Mouse (Mus musculus) frontal cortex, postnatal 14 days (tissue): ENCODE results near the gene Sart1.
A peak's percentile ranks its signal among the peaks of the same experiment; 100 is the strongest.
"Not testable (repeated sequence)": the region's sequence is repeated elsewhere in the genome, so short reads cannot be mapped to it uniquely, and the experiment has no call there.

ENCODE experiments used
- DNase-seq, 2 experiments: peaks; one replicate each; pipeline ENCODE4 v3.0.0; 2022; ENCODE audit warnings: low spot score in 2 of 2

Gene Sart1

DNA sequence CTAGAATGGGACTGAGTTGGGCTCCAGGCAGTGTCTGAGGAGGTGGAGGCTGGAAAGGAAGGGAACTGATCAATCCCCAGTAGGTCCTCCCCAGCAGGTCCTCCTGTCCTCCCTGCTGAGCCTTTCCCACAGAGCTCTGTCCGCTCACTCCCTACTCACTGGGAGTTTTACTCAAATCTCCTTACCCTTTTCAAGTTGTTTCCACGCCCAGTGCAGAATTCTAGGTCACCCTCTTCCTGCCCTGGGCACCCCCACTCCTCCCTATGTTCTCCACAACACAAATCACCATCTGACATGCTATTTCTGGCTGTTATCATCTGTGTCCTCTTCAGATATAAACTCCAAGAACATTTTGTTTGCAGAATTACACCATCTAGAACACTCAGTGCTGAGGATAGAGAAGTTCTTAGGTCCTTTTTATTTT is 26.0 kb upstream of the Sart1 start:
- no peak for DNase-seq

DNA sequence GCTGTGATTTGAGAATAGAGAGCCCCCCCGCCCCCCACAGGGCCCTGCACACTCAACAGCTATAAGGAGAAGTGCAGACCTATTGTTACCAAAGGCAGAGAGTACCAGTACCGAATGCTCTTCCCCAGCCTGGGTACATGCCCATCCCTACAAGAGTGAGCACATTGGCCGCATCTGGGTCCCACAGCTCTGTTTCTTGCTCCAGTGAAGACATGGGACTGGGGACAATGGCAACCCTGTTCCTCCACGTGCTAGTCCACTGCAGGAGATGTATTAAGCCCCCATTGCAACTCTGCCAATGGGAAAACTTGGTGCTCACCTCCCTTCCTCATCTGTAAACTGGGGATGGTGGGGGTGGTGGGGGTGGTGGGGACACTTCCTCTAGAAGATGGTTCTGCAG is 25.3 kb upstream of the Sart1 start:
- DNase-seq = no peak

DNA sequence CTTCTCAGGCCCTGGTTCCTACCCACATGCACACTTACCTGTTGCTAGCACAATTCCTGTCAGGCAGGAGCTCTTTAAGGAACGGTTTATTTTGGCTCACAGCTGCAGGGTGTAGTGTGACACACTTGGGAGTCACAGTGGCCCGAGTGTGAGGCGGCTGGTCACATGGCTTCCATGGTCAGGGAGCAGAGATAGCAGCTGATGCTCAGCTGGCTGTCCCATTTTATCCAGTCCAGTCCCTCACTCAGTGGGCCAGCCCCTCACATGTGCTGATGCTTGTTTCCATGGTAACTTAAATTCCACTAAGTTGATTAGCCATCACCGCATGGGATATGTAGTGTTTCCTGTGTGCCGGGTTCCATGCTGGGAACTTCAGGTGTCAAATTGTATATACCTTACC is 23.5 kb upstream of the Sart1 start:
- no peak for DNase-seq

DNA sequence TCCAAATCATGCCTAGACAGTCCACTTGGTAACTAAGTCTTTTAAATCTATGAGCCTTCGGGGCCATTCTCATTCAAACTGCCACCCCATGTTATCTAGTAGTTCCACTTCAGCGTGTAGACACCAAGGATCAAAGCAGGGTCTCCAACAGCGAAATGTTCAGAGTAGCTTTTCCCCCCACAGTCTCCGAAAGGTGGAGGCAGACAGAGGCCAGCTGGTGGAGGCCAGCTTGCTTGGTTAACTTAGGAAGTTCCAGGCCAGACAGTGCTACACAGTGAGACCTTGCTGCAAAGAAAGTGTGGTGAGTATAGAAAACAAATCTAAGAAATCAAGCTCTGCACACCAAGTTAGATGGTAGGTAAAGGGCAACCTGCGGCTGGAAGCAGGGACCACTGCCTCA is 22.1 kb upstream of the Sart1 start:
- no peak for DNase-seq

DNA sequence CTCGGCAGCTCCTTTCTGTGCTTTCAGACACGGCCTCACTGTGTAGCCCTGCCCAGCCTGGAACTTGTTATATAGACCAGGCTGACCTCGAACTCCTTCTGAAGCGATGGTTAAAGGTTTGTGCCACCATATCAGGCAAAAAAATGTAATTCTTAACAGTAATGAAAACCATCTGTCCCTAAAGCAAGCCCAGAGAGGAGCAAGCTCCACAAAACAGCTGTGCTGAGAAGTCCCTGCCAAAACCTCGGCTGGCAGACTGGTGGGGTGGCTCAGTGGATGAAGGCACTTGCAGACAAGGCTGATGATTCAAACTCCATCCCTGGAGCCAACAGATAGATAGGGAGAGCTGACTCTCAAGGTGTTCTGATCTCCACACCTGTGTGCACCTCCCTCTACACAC is 20.6 kb upstream of the Sart1 start:
- DNase-seq = no peak

DNA sequence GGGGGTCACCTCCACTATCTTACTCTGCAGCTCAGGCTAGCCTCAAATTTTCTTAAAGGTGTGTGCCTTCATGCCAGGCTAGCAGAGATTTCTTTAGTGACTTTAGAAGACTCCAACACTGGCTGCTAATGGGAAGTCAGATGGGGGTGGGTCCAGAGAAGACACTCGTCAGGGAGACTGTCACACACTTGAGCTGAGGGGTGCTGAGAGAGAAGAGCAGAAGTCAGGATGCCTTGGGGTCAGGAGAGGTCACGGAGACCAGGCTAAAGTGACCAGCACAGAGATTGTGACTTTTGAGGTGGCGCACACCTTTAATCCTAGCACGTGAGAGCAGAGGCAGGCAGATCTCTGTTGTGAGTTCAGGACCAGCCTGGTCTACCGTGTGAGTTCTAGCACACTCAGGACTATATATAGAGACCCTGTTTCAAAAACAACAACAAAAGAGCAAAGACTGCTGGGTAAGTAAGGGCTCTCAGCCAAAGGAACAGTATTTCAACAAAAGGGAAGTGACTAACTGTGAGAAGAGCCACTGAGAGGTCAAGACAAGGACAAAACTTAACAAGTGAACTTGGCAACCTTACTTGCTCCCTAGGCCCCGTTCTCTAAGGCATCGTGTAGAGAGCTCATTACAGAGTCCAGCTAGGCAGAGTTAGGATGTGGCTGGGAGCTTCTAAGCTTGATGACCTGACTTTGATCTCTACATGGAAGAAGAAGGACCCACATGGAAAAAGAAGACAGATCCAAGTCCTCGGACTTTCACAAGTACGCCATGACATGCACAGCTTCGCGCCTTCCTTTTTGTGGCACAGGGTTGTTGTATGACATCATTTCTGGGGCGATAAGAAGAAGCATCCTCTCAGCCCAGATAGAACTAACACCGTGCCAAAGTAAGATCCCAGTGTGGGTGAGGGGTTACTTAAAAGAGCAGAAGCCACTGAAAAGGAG is 19.8 kb upstream of the Sart1 start:
- DNase-seq = no peak

DNA sequence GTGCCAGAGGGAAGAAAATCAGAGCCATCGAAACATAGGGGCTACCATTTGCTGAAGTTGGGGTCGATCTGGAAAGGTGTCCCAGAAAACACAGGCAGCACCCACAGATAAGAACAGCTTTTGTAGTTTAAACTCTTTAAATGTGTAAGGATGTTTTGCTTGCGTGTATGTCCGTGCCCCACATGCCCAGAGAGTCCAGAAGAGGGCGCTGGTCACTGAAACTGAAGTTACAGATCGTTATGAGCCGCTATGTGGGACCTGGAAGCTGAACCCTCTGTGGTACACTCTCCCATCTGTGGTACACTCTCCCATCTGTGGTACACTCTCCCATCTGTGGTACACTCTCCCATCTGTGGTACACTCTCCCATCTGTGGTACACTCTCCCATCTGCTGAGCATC is 18.6 kb upstream of the Sart1 start:
- peak in 1 of 2 experiments; percentile 29 for DNase-seq

DNA sequence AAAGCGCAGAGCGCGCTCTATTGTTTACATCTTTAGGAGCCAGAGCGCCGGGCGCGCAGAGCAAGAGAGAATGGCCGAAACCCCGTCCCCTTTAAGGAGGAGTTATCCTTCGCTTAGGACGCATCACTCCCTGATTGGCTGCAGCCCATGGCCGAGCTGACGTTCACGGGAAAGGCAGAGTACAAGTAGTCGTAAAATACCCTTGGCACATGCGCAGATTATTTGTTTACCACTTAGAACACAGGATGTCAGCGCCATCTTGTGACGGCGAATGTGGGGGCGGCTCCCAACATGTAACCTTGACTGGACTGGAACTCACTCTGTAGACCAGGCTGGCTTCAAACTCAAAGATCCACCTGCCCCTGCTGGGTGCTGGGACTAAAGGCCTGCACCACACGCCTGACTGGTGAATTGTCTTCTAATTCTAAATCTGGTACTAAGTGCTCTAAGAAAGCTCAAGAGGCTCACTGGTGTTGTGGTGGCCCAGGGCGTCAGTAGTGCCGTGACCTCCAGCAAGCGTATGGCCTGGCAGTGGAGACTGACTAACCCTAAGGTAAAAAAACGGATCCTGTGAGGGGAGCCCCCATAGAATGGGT is 18.1 kb upstream of the Sart1 start:
- not testable (repeated sequence) for DNase-seq

DNA sequence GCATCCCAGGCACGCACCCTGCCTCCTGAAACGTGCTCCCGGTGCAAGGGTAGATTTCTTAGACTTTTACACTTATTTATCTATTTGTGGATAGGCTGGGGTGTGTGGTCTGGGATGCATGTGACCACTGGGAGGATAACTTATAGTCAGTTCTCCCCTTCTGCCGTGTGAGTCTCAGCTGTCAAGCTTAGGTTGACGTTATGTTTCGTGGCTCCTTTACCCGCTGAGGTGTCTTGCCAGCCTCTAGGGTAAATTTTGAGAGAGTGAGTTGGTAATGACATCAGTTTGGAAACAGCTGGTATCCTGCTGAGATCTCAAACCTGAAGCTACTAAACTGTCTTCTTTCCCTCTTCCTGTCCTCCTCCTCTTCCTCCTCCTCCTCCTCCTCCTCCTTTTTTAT is 17.4 kb upstream of the Sart1 start:
- no peak for DNase-seq

DNA sequence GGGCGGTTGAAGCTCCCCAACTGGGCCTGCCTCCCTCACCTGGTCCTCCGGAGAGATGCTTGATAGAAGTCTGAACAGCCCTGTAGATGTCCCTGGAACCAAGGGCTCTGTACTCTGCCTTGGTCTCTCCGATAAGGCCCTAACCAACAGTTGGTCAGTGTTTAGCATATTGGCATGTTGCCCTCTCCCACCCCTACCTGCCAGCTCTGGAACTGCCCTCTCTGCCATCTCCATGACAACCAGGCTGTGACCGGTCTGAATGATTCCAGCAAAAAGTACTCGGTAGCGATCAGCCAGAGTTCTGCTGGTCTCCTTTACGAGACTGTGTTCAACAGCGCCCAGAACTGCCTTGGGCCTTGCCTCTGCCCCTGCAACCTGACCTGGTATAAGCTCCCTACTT is 13.8 kb upstream of the Sart1 start, which contains the start of gene Tsga10ip:
Gene Tsga10ip (minus strand): TSS at position 234 of the 400 bp plus-strand sequence.
- no peak for DNase-seq

DNA sequence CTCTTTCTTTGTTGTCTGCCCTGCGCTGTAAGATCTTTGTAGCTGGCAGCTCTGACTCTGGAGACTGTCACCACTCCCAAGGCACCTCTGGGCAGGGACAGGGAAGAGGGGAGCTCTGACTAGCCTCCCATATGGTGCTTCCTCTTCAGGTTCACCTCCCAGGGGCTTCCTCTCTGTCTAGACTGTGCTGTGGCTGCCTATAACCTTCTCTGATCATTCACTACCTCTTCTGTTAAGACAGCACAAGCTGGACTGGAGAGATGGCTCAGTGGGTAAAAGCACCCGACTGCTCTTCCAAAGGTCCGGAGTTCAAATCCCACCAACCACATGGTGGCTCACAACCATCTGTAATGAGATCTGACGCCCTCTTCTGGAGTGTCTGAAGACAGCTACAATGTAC is 12.6 kb upstream of the Sart1 start:
- DNase-seq = not testable (repeated sequence)

DNA sequence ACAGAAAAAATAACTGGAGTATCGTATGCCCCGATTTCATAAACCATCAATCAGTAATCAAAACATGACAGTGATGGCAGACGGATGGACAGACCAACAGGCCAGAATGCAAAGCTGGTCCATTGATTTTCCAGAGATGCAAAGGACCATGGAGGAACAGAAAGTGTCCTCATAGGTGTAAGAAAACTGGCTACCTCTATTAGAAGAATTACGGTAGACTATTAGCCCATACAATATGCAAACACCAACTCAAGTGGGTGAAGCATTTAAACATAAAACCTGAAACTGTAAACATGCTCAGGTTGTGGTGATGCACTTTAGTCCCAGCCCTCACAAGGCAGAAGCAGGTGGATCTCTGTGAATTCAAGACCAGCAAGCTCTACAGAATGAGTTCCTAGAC is 6.9 kb upstream of the Sart1 start:
- DNase-seq = no peak

DNA sequence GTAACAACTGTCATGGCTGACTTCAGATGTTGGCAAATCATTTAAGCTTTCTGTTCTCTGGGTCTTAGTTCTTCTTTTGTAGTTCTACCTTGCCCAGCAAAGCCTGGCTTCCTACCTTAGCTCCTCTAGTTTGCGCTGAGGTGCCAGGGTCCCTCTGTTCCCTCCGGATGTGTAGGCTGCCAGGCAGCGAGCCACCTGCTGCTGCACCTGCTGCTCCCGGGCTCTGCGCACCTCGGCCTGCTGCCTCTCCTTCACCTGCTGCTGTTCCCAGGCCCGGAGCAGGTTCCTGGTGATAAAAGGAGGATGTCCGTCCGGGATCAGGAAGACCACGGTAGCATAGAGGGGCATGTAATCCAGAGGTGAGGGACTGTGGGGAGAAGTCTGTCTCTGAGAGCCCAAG is 5.7 kb upstream of the Sart1 start:
- DNase-seq = no peak

DNA sequence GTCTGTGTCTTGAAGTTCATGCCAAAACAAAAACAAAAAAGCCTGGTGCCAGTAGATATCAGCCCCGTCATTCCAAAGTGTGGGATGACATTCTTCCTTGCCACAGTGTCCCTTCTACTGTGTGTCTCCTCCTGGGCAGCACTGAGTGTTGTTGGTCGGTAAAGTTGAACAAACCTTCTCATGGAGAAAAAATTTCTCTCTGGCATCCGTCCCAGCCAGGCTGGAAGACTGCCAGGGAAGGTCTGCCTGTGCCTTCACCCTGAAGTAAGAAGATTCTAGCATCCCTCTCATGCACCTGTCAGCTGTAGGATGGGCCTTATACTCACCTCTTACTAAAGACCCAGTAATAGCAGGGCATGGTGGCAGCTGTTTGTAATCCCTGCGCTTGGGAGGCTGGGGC is 4.4 kb upstream of the Sart1 start:
- DNase-seq = no peak

DNA sequence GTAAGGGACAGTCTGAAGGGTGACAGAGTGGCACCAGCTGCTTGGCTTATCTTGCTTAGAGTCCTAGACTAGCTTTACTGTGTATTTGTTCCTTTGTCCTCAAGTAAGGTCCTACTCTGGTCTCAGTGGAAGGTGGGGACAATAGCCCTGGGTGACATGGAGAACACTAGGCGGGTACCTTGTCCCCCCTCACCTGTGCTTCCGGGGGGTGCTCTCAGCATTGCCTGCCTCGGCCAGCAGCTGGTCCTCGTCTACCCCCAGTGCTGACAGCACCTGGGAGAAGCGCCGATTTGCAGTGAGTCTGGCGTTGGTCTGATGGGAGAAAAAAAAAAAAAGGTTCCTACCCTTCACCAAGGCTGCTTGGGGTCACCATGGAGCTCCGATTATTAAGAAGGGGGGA is 1.9 kb upstream of the Sart1 start:
- DNase-seq = no peak

DNA sequence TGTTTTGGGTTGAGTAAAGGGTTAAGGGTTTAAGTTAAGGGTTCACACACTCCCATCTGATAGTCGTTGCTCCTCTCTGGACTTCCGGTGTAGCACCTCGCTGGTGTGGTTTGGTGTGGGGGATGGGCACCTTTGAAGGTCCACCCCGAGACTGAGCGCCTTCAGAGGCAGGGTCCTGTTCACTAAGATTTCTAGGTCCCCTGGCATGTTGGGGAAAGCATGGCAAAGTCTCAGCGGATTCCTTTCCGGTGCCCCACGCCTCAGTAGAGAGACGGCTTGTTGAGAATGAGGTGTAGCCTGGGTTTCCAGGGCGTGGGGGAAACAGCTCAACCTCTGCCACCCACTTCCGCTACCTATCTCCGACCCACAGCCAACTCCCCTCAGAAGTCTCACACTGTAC is 1.1 kb upstream of the Sart1 start:
- no peak for DNase-seq

DNA sequence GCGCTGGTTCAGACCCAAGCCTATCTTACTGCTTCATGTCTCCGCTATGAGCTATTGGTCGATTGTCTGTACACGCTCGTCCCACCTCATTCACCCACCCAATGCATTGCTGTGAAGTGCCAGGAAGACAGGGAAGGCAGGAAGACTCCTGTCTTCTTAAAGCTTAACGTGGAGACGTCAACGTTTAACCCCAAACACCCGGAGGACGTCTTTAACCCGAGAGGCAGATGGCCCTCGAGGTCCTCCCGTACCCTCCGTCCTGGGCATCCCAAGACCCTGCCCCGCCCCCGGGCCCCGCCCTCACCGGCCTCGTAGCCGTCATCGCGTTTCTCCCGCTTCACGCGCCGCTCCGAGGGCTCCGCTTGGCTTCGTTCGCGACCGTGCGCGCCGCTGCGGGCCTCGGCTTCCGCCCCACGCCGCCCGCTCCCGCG is 477 bp downstream of the Sart1 start:
- no peak for DNase-seq

DNA sequence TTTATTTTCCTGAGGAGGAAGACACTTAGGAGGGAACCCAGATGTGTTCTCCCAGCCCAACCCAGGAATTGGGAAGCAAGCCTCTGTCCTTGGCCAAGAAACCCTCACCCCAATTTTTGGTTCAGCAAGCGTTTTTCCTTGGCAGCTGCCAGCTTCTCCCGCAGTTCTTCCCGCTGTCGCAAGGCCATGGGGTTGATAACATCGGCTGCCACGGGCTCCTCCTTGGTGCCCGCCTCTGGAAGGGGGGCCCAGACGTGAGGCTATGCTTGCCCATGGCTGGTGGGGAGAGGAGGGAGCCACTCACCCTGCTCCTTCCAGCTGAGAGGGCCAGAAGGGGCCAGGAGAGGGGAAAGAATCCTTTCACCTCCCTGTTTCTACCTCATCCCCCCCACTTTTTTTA is 3.8 kb downstream of the Sart1 start:
- DNase-seq = no peak

DNA sequence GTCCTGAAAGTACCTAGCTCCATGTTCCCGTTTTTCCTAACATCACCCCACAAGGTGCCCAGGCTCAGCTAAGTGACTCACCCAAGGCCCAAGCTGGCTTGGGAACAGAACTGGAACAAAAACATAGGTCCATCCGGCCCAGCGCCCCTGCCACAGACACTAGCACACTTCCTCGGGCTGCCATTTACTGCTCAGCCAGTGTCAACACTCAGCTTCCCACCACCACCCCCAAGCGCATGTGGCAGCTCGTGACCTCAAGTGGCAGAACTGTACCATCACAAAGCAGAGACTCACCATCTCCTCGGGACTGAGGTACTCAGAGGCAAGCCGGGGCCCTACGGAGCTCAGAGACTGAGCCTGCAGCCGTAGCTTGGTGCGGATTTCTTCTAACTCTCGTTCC is 5.2 kb downstream of the Sart1 start:
- DNase-seq = no peak

DNA sequence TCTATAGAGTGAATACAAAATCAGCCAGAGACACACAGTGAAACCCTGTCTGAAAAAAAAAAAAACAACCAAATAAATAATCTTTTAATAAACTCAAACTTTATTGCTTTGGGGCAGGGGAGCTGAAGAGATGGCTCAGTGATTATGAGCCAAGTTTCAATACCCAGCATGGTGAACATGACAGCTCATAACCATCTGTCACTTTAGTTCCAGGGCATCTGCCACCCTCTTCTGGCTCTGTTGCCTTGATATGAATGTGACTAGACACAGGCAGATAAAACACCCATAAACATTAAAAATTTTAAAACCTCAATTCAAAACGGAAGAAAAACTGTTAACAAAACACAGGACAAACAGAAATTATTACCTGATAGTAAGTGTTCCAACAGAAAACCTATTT is 11.1 kb downstream of the Sart1 start:
- DNase-seq = no peak

DNA sequence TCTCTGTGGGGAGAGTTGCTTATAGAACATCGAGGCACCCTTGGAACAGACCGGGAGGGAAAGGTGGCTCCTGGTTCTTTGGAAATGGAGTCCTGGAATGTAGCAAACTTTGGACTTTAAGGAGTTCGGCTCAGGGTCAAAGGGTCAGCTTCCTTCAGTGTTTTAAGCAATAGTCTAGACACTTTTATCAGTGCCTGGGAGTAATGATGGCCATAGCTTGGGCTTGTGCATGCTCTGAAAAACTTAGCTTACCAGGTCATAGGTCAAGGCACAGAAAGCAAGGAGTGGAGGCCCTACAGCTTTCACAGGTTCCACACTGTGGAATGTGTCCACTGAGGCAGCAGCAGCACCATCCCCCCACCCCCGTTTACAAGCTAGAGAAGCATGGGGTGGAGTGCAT is 13.8 kb downstream of the Sart1 start:
- DNase-seq = no peak

DNA sequence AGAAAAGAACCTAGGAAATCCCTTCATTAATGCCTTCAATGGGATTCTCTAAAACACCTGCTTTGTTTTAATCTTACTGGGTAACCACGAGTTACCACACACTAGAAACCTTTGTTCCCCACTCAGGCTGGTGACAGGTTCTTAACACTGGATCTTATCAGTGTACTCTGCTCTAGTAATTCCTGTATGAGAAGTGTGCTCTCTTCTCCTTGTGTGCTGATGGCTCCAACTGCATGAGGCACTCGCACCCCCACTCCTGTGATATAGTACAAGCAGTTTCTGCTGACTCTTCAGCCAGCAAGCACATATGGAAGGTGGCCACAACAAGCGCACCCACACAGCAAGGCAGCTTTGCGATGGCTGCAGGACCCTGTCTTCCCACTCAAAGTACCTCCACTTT is 14.3 kb downstream of the Sart1 start:
- DNase-seq = no peak

DNA sequence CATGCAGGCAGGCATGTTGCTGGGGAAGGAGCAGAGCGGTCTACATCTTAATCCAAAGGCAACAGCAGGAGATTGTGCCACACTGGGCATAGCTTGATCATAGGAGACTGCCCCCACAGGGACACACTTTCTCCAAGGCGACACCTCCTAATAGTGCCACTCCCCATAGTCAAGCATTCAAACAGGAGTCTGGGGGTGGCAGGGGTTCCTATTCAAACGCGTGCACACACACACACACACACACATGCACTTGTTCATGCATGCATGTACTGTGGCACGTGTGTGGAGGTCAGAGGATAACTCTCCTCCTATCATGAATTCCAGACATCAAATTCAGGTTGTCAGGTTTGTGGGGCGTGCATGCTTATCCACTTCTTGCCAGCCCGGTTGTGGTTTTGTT is 15.8 kb downstream of the Sart1 start:
- DNase-seq = no peak
